Mouse (Mus musculus) cortical plate, adult 2 months (tissue): ENCODE results near the gene Cep57l1.

Source experiments
- CTCF ChIP-seq: fragments of 200-500 bp; IDR thresholded peaks from 2 replicates; pipeline ENCODE4 v1.5.1; 2011; ENCODE audit warnings: mild to moderate bottlenecking, control low read depth, low read length; ENCODE audit not compliant: insufficient read depth; ENCODE audit errors: extremely low read depth
- POLR2A ChIP-seq: fragments of 200-500 bp; IDR thresholded peaks from 2 replicates; pipeline ENCODE4 v1.6.1; 2011; ENCODE audit warnings: mild to moderate bottlenecking, low read length, control low read depth; ENCODE audit not compliant: insufficient read depth; ENCODE audit errors: extremely low read depth

GRCm38 (mm10) chr10:41814305-41814853, 4.7 kb upstream of the Cep57l1 start:
- TF ChIP-seq CTCF (no peak), POLR2A (no peak)
